Mouse (Mus musculus) G1E (cell line): Measurements from ENCODE around the gene Ankrd13a.

ENCODE experiments used
- CTCF ChIP-seq: IDR thresholded peaks from 2 replicates; pipeline ENCODE4 v1.5.1; 2012; ENCODE audit warnings: low read depth, low read length, inconsistent platforms, mixed read lengths
- GATA1 ChIP-seq: IDR thresholded peaks from 2 replicates; pipeline ENCODE4 v1.6.1; 2012; ENCODE audit warnings: borderline replicate concordance, low read length, inconsistent platforms, mixed read lengths
- GATA2 ChIP-seq: IDR thresholded peaks from 2 replicates; pipeline ENCODE4 v1.6.1; 2012; ENCODE audit warnings: low read depth, low read length, inconsistent platforms, borderline replicate concordance
- POLR2AphosphoS5 ChIP-seq: IDR thresholded peaks from 2 replicates; pipeline ENCODE4 v1.6.1; 2012; ENCODE audit warnings: low read depth, low read length, inconsistent platforms; ENCODE audit not compliant: insufficient replicate concordance
- TAL1 ChIP-seq: conservative IDR thresholded peaks from 2 replicates; pipeline ENCODE4 v1.6.1; 2012; ENCODE audit warnings: low read depth, low read length, inconsistent platforms, mixed read lengths

DNA sequence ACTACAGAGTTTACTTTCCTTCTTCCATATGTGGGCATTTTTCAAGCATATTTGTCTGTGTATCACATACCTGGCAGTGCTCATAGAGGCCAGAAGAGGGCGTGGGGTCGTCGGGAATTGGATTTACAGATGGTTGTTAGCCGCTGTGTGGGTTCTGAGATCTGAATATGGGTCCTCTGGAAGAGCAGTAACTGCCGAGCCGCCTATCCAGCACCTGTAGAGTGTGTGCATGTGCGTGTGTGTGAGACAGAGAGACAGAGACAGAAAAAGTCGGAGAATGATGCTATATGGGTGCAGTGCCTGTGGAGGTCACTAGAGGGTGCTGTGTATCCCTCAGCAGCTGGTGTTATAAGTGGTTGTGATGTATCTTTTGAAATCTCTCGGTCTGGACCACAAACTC, 49.7 kb downstream of the Ankrd13a start:
- TF ChIP-seq CTCF, result peak; percentile 47; the same call in 1 of the 2 replicates
- no peak for TF ChIP-seq GATA2
- TF ChIP-seq GATA1, result no peak
- TF ChIP-seq POLR2AphosphoS5, result no peak
- TF ChIP-seq TAL1, result no peak
